In the genomic region with DNA sequence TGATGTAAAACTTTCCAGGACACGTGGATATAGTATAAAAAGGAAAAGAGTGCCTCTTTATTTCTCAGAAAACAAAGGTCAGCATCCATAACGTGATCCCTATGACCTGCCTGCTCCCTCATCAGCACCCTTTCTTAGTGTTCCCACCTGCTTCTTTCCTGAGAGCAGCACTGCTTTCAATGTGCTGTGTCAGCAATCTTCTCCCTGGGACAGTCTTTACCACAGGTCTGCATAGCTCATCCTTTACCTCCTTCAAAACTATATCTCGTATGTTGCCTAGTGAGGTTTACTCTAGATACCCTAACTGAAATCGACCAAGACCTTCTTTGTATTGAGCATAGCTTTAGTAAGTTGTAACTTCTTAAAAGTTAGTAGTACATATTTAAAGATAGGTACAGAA, we compare ENCODE assay signal across 36 mouse cellular contexts. TPM values are rescaled to one million over a fixed set of nuclear protein-coding genes. Genes with fewer than 3 reads are reported as not detected.
"Had no signal": no experiment of that assay in that cellular context is flagged by ENCODE, and none has a peak within 500 bp of the region (broad histone marks: within the 10 kb centered on the region; RNA-seq: fewer than 3 reads in every experiment).

No protein-coding gene starts in this region.

- ATAC-seq: liver, embryonic 12.5 days; liver, postnatal 0 days; lung, postnatal 0 days; midbrain, embryonic 13.5 days; midbrain, embryonic 15.5 days; midbrain, embryonic 16.5 days had no signal

- H3K9me3 ChIP-seq: limb, embryonic 10.5 days; limb, embryonic 12.5 days; limb, embryonic 13.5 days; limb, embryonic 15.5 days; liver, embryonic 12.5 days; liver, embryonic 13.5 days; liver, embryonic 15.5 days; lung, embryonic 15.5 days; megakaryocyte, embryonic 14.5 days; midbrain, embryonic 10.5 days; midbrain, embryonic 12.5 days; midbrain, embryonic 13.5 days; midbrain, embryonic 15.5 days; neural tube, embryonic 12.5 days had no signal

- H3K4me1 ChIP-seq: limb, embryonic 10.5 days; limb, embryonic 12.5 days; limb, embryonic 13.5 days; limb, embryonic 15.5 days; liver, embryonic 12.5 days; liver, embryonic 13.5 days; liver, embryonic 15.5 days; lung, embryonic 15.5 days; megakaryocyte, embryonic 14.5 days; midbrain, embryonic 10.5 days; midbrain, embryonic 12.5 days; midbrain, embryonic 13.5 days; midbrain, embryonic 15.5 days; neural tube, embryonic 12.5 days had no signal

- H3K4me2 ChIP-seq: limb, embryonic 12.5 days; limb, embryonic 13.5 days; limb, embryonic 15.5 days; liver, embryonic 11.5 days; liver, embryonic 12.5 days; liver, embryonic 13.5 days; liver, embryonic 15.5 days; lung, embryonic 14.5 days; lung, embryonic 15.5 days; midbrain, embryonic 11.5 days; midbrain, embryonic 12.5 days; midbrain, embryonic 13.5 days; midbrain, embryonic 15.5 days; neural tube, embryonic 12.5 days had no signal

- H3K36me3 ChIP-seq: limb, embryonic 10.5 days; limb, embryonic 12.5 days; limb, embryonic 13.5 days; limb, embryonic 15.5 days; liver, embryonic 12.5 days; liver, embryonic 13.5 days; liver, embryonic 15.5 days; lung, embryonic 15.5 days; midbrain, embryonic 10.5 days; midbrain, embryonic 12.5 days; midbrain, embryonic 13.5 days; midbrain, embryonic 15.5 days; neural tube, embryonic 12.5 days had no signal

- DNase-seq: left cerebral cortex, postnatal 4 days; liver; liver, embryonic 13.5 days; liver, postnatal 0 days; lung, adult 18-20 months; lung, adult 2 months; lung, embryonic 14.5 days; lung, postnatal 10 days; lung, postnatal 14 days; lung, postnatal 36 days; lung, postnatal 4 days; midbrain, embryonic 14.5 days had no signal

- H3K4me3 ChIP-seq: limb, embryonic 10.5 days; limb, embryonic 12.5 days; limb, embryonic 13.5 days; limb, embryonic 15.5 days; liver, embryonic 12.5 days; liver, embryonic 13.5 days; liver, embryonic 15.5 days; lung, embryonic 15.5 days; megakaryocyte, embryonic 14.5 days; midbrain, embryonic 10.5 days; midbrain, embryonic 12.5 days; midbrain, embryonic 13.5 days; midbrain, embryonic 15.5 days; myocyte; neural tube, embryonic 12.5 days had no signal

- H3K27me3 ChIP-seq: limb, embryonic 12.5 days; limb, embryonic 13.5 days; limb, embryonic 15.5 days; liver, embryonic 12.5 days; liver, embryonic 13.5 days; liver, embryonic 15.5 days; lung, embryonic 15.5 days; megakaryocyte, embryonic 14.5 days; midbrain, embryonic 12.5 days; midbrain, embryonic 13.5 days; midbrain, embryonic 15.5 days; neural tube, embryonic 12.5 days had no signal

- H3K27ac ChIP-seq: limb, embryonic 10.5 days; limb, embryonic 12.5 days; limb, embryonic 13.5 days; limb, embryonic 15.5 days; liver, embryonic 12.5 days; liver, embryonic 13.5 days; liver, embryonic 14.5 days; liver, embryonic 15.5 days; lung, embryonic 15.5 days; macrophage; midbrain, embryonic 10.5 days; midbrain, embryonic 12.5 days; midbrain, embryonic 13.5 days; midbrain, embryonic 15.5 days; neural tube, embryonic 12.5 days had no signal

- H3K9ac ChIP-seq: limb, embryonic 12.5 days; limb, embryonic 13.5 days; limb, embryonic 15.5 days; liver, embryonic 12.5 days; liver, embryonic 13.5 days; liver, embryonic 14.5 days; liver, embryonic 15.5 days; liver, postnatal 0 days; lung, embryonic 14.5 days; lung, embryonic 15.5 days; midbrain, embryonic 12.5 days; midbrain, embryonic 13.5 days; midbrain, embryonic 15.5 days; neural tube, embryonic 12.5 days had no signal

RNA-seq across cellular contexts. Expression of a gene that starts 43.4 kb away (rescaled TPM):
- total RNA-seq: megakaryocyte progenitor cell, adult 5-6 weeks; megakaryocyte-erythroid progenitor cell, adult 5-6 weeks; monocyte, adult 5-6 weeks had no signal
- polyA plus RNA-seq: liver, adult 2 months; macrophage; myocyte had no signal
